Mouse (Mus musculus) small intestine, adult 2 months (tissue): ENCODE data around the gene Zpr1.

Experiments
- CTCF ChIP-seq: fragments of 200-500 bp; IDR thresholded peaks from 2 replicates; pipeline ENCODE4 v1.5.1; 2012; ENCODE audit warnings: low read depth, mild to moderate bottlenecking, control low read depth, inconsistent platforms, low read length, moderate library complexity, mixed read lengths; ENCODE audit not compliant: insufficient replicate concordance, insufficient read length; ENCODE audit errors: extremely low read depth
- POLR2A ChIP-seq: fragments of 200-500 bp; IDR thresholded peaks from 2 replicates; pipeline ENCODE4 v1.6.1; 2012; ENCODE audit warnings: low read depth, mild to moderate bottlenecking, control low read depth, inconsistent platforms, low read length, moderate library complexity

- TF ChIP-seq CTCF (no peak), POLR2A (no peak)
Measured at GRCm38 (mm10) chr9:46269125-46269524, 3.7 kb upstream of the Zpr1 start.
